Mouse (Mus musculus) embryonic fibroblast, embryonic 13.5 days (primary cell): Measurements from ENCODE around the gene Sbpl. TPM values are rescaled to one million over a fixed set of nuclear protein-coding genes. Genes with fewer than 3 reads are reported as not detected.

Experiments used
- H3K27ac ChIP-seq: 2 replicates; pipeline ENCODE4 v1.5.1; 2012; ENCODE audit warnings: low read length, control low read depth, inconsistent platforms; ENCODE audit not compliant: insufficient read depth
- H3K4me1 ChIP-seq: 2 replicates; pipeline ENCODE4 v1.6.1; 2011; ENCODE audit warnings: low read length; ENCODE audit not compliant: control insufficient read depth, insufficient read depth
- H3K4me3 ChIP-seq: 2 replicates; pipeline ENCODE4 v1.5.1; 2011; ENCODE audit warnings: mild to moderate bottlenecking, control low read depth, low read length; ENCODE audit not compliant: insufficient read depth
- CTCF ChIP-seq: IDR thresholded peaks from 2 replicates; pipeline ENCODE4 v1.5.1; 2011; ENCODE audit warnings: mild to moderate bottlenecking, control low read depth, low read length, moderate library complexity, borderline replicate concordance; ENCODE audit not compliant: insufficient read depth
- POLR2A ChIP-seq: IDR thresholded peaks from 2 replicates; pipeline ENCODE4 v1.6.1; 2011; ENCODE audit warnings: low read depth, mild to moderate bottlenecking, control low read depth, low read length, moderate library complexity
- polyA plus RNA-seq: library from polyadenylated mRNA; stranded (reverse); fragments of >200 nt; gene quantifications from 2 replicates; pipeline ENCODE4 v1.2.4, GENCODE M21; 2011; ENCODE audit warnings: low read depth; ENCODE audit not compliant: missing spikeins, insufficient read length

The Sbpl gene
- polyA plus RNA-seq, result not detected in 2 replicates

GRCm38 (mm10) chr17:23955174-23955573 lies at the start of gene Sbpl:
Gene Sbpl (minus strand): TSS chr17:23955274.
- no peak for TF ChIP-seq CTCF
- no peak for TF ChIP-seq POLR2A
- Histone ChIP-seq H3K4me3 (no peak within 1 kb of the TSS), H3K4me1 (no peaks in the 10 kb centered on the region), H3K27ac (no peak within 1 kb of the TSS)

GRCm38 (mm10) chr17:24004071-24004665 lies 49.1 kb upstream of the Sbpl start:
- no peak for TF ChIP-seq CTCF
- no peak for TF ChIP-seq POLR2A
- Histone ChIP-seq H3K4me1 (peaks cover 14% of the 10 kb centered on the region), H3K4me3 (no peak overlapping the region), H3K27ac (no peak overlapping the region)

GRCm38 (mm10) chr17:24000404-24000803 lies 45.3 kb upstream of the Sbpl start:
- Histone ChIP-seq H3K4me3 (no peak overlapping the region), H3K4me1 (peaks cover 26% of the 10 kb centered on the region), H3K27ac (peak overlapping the region; percentile 31; the same call in 1 of the 2 replicates)
- no peak for TF ChIP-seq POLR2A
- no peak for TF ChIP-seq CTCF

GRCm38 (mm10) chr17:23998383-23998782 lies 43.3 kb upstream of the Sbpl start:
- peak overlapping the region; percentile 12; the same call in 1 of the 2 replicates for H3K27ac ChIP-seq
- no peak overlapping the region for H3K4me3 ChIP-seq
- H3K4me1 ChIP-seq, result peaks cover 26% of the 10 kb centered on the region
- TF ChIP-seq POLR2A (no peak), CTCF (no peak)

GRCm38 (mm10) chr17:23997901-23998300 lies 42.8 kb upstream of the Sbpl start, which contains the start of gene Prss22:
Gene Prss22 (minus strand): TSS chr17:23998100.
- TF ChIP-seq CTCF (no peak), POLR2A (no peak)
- Histone ChIP-seq H3K27ac (peak within 1 kb of the TSS; percentile 12; the same call in 1 of the 2 replicates), H3K4me1 (peaks cover 26% of the 10 kb centered on the region), H3K4me3 (no peak within 1 kb of the TSS)

GRCm38 (mm10) chr17:23995421-23995820 lies 40.3 kb upstream of the Sbpl start:
- Histone ChIP-seq H3K27ac (no peak overlapping the region), H3K4me1 (peaks cover 22% of the 10 kb centered on the region), H3K4me3 (no peak overlapping the region)
- TF ChIP-seq CTCF, result no peak
- TF ChIP-seq POLR2A, result no peak

- Histone ChIP-seq H3K4me1 (peaks cover 15% of the 10 kb centered on the region), H3K4me3 (no peak overlapping the region), H3K27ac (no peak overlapping the region)
- TF ChIP-seq POLR2A (no peak), CTCF (no peak)
Observed at GRCm38 (mm10) chr17:23994667-23995066, 39.6 kb upstream of the Sbpl start.

- TF ChIP-seq POLR2A (no peak), CTCF (0 out of 2 replicates have a peak, but pooled peaks have one; percentile 22)
- Histone ChIP-seq H3K4me3 (no peak overlapping the region), H3K27ac (no peak overlapping the region), H3K4me1 (peaks cover 11% of the 10 kb centered on the region)
Observed at GRCm38 (mm10) chr17:23993559-23994428, 38.7 kb upstream of the Sbpl start.

- no peak for TF ChIP-seq CTCF
- no peak for TF ChIP-seq POLR2A
- peaks cover 6% of the 10 kb centered on the region for H3K4me1 ChIP-seq
- H3K27ac ChIP-seq, result no peak overlapping the region
- no peak overlapping the region for H3K4me3 ChIP-seq
Observed at GRCm38 (mm10) chr17:23992789-23993553, 37.9 kb upstream of the Sbpl start.
